13 mouse cellular contexts compared by ENCODE assay signal in genomic region chr5:122057622-122058021, GRCm38 (mm10). TPM values are rescaled to one million over a fixed set of nuclear protein-coding genes. Genes with fewer than 3 reads are reported as not detected.
A peak's percentile ranks its signal among the peaks of the same experiment; 100 is the strongest.
DNase-seq lines count a peak whose midpoint lies in the region; TF ChIP-seq lines count a peak whose summit lies in the region.
"Had no signal": no experiment of that assay in that cellular context is flagged by ENCODE, and none has a peak within 500 bp of the region (broad histone marks: within the 10 kb centered on the region; RNA-seq: fewer than 3 reads in every experiment).

No protein-coding gene starts in this region.

- H3K27me3 ChIP-seq in CH12.LX (replicated peaks): peaks cover 76% of the 10 kb centered on the region
- H3K27me3 ChIP-seq: forebrain, embryonic 13.5 days had no signal

- H3K4me1 ChIP-seq in lung, adult 2 months (ENCODE audit: control insufficient read depth, insufficient read depth, low read length): peaks cover 4% of the 10 kb centered on the region; the same call in 1 of the 2 replicates
- H3K4me1 ChIP-seq in CH12.LX (ENCODE audit: control insufficient read depth in 1 of 2, insufficient read depth in 2 of 2): peaks cover 0 to 7% of the 10 kb centered on the region in 2 experiments; a peak in 2 of 4 replicates
- peaks cover under 1% of the 10 kb centered on the region; the same call in 1 of the 2 replicates for H3K4me1 ChIP-seq in cortical plate, adult 2 months (ENCODE audit: control insufficient read depth, insufficient read depth, low read length)

- H3K9me3 ChIP-seq in CH12.LX (replicated peaks; ENCODE audit: low read length): peaks cover 14% of the 10 kb centered on the region
- H3K9me3 ChIP-seq: liver, embryonic 15.5 days had no signal

- no peak for DNase-seq in gastrocnemius, adult 2 months
- DNase-seq in gastrocnemius, postnatal 4 days (ENCODE audit: low spot score in 2 of 2): no peak
- DNase-seq in lung, adult 2 months: no peak
- no peak for DNase-seq in lung, postnatal 25 days (ENCODE audit: low spot score)
- no peak for DNase-seq in CH12.LX (ENCODE audit: extremely low read depth)
- DNase-seq in left cerebral cortex, adult 9 months (ENCODE audit: low spot score in 2 of 2): no peak
- no peak for DNase-seq in T-cell, adult 2 months (ENCODE audit: low spot score)
- DNase-seq: embryo, embryonic 11 days; layer of hippocampus, adult 9-11 months had no signal

- H3K9ac ChIP-seq in CH12.LX (ENCODE audit: insufficient read depth, low read depth): no peak overlapping the region
- H3K9ac ChIP-seq: forebrain, embryonic 13.5 days; heart, embryonic 13.5 days; liver, embryonic 15.5 days had no signal

- TF ChIP-seq RAD21 in CH12.LX (IDR thresholded peaks at IDR 0.05; ENCODE audit: low read depth, low read length): peak; percentile 32

- TF ChIP-seq POLR2A in lung, adult 2 months (IDR thresholded peaks at IDR 0.05; ENCODE audit: borderline replicate concordance, extremely low read depth, low read depth, low read length): no peak
- TF ChIP-seq POLR2A in CH12.LX (IDR thresholded peaks at IDR 0.05; ENCODE audit: low read depth, low read length): no peak
- TF ChIP-seq POLR2A in cortical plate, adult 2 months (IDR thresholded peaks at IDR 0.05; ENCODE audit: extremely low read depth, insufficient read depth, low read length): no peak

- no peak overlapping the region for H3K27ac ChIP-seq in gastrocnemius, adult 2 months
- H3K27ac ChIP-seq in CH12.LX (ENCODE audit: insufficient read depth, low read depth): no peak overlapping the region
- H3K27ac ChIP-seq in cortical plate, adult 2 months (ENCODE audit: insufficient read depth, low read length): no peak overlapping the region
- H3K27ac ChIP-seq: forebrain, embryonic 13.5 days; heart, embryonic 13.5 days; liver, embryonic 15.5 days had no signal

- no peaks in the 10 kb centered on the region for H3K79me2 ChIP-seq in CH12.LX (replicated peaks; ENCODE audit: control insufficient read depth, extremely low read depth, insufficient read depth, poor library complexity, severe bottlenecking)

- TF ChIP-seq CTCF in gastrocnemius, adult 2 months (IDR thresholded peaks at IDR 0.05): peak; percentile 75
- peak; percentile 25 for TF ChIP-seq CTCF in lung, adult 2 months (IDR thresholded peaks at IDR 0.05; ENCODE audit: insufficient read depth, low read length)
- TF ChIP-seq CTCF in CH12.LX (conservative IDR thresholded peaks at IDR 0.05 in 1 of 2, IDR thresholded peaks at IDR 0.05 in 1 of 2; ENCODE audit: low read depth in 2 of 2, low read length in 2 of 2): peak; percentile 53 to 64
- TF ChIP-seq CTCF in cortical plate, adult 2 months (IDR thresholded peaks at IDR 0.05; ENCODE audit: extremely low read depth, insufficient read depth, low read length): peak; percentile 16; the same call in 1 of the 2 replicates

- no peak for TF ChIP-seq EP300 in CH12.LX (IDR thresholded peaks at IDR 0.05; ENCODE audit: low read length)

- WGBS in lung, adult 2 months: 66% methylated on average over 6 of the region's 6 CpGs

- dilution Hi-C loops in CH12.LX (cut with MboI; ENCODE audit: extremely low pct_ligation_motif_present, extremely low pct_unique_long_range_greater_than_20kb, low sequenced_read_pairs): no loop called here

- no peaks in the 10 kb centered on the region for H3K36me3 ChIP-seq in CH12.LX (replicated peaks in 1 of 2; ENCODE audit: control insufficient read depth in 1 of 2, insufficient read depth in 1 of 2, low read length in 1 of 2)
- H3K36me3 ChIP-seq: heart, embryonic 13.5 days; liver, embryonic 15.5 days had no signal

- intact Hi-C loops in gastrocnemius, adult 2 months (cut with DNase I): loop anchor here (2.0 to 5.0 kb wide), 2 partner anchors 115 to 165 kb away; no protein-coding TSS in a partner anchor

- no peak overlapping the region for H3K4me2 ChIP-seq in CH12.LX (ENCODE audit: insufficient read depth, low read depth, poor library complexity, severe bottlenecking)
- H3K4me2 ChIP-seq: forebrain, embryonic 13.5 days; heart, embryonic 13.5 days; liver, embryonic 15.5 days had no signal

- in situ Hi-C loops in CH12.LX (cut with MboI; ENCODE audit: low pct_ligation_motif_present, low pct_unique_long_range_greater_than_20kb, low sequenced_read_pairs): no loop called here

- no peak overlapping the region for H3K4me3 ChIP-seq in gastrocnemius, adult 2 months
- no peak overlapping the region for H3K4me3 ChIP-seq in lung, adult 2 months (replicated peaks; ENCODE audit: extremely low read depth, low read depth, low read length)
- no peak overlapping the region for H3K4me3 ChIP-seq in CH12.LX (replicated peaks in 1 of 3; ENCODE audit: low read depth in 2 of 3, low read length in 2 of 3, poor library complexity in 1 of 3)
- H3K4me3 ChIP-seq in cortical plate, adult 2 months (ENCODE audit: insufficient read depth, low read length): no peak overlapping the region
- H3K4me3 ChIP-seq: forebrain, embryonic 13.5 days; heart, embryonic 13.5 days; liver, embryonic 15.5 days had no signal

TF ChIP-seq in CH12.LX, 34 proteins besides CTCF, POLR2A, EP300 and RAD21:
- TF ChIP-seq USF2 (conservative IDR thresholded peaks at IDR 0.05; ENCODE audit: low read depth, low read length): no peak
- TF ChIP-seq RCOR1 (conservative IDR thresholded peaks at IDR 0.05; ENCODE audit: low read depth, low read length): no peak
- no peak for TF ChIP-seq ETS1 (conservative IDR thresholded peaks at IDR 0.05; ENCODE audit: low read depth, low read length)
- TF ChIP-seq E2F4 (IDR thresholded peaks at IDR 0.05; ENCODE audit: insufficient replicate concordance, low read depth, low read length): no peak
- no peak for TF ChIP-seq BHLHE40 (IDR thresholded peaks at IDR 0.05; ENCODE audit: low read depth, low read length)
- TF ChIP-seq NELFE (IDR thresholded peaks at IDR 0.05; ENCODE audit: low read depth, low read length): no peak
- no peak for TF ChIP-seq SIN3A (IDR thresholded peaks at IDR 0.05; ENCODE audit: low read length)

RNA-seq across cellular contexts. Expression of gene Cux2, which starts 7.7 kb away (rescaled TPM):
- 1 to 10 TPM; 3.9 to 6.0 TPM for total RNA-seq in gastrocnemius, adult 2 months (2021)
- 1 to 10 TPM; 1.3 to 2.1 TPM for total RNA-seq in gastrocnemius, postnatal 4 days (2021)
- polyA plus RNA-seq in lung, adult 2 months (2012; rRNA removed): 5.6 and 6.4 TPM in 2 replicates
- 0.17 TPM in 1 of 2 replicates, not detected in the other for total RNA-seq in CH12.LX (2012; rRNA removed)
- total RNA-seq in CH12.LX (2014; rRNA removed): not detected in 2 replicates
- polyA plus RNA-seq in CH12.LX (2012; ENCODE audit: insufficient read length, low read depth): not detected in 2 replicates
- 104 and 109 TPM in 2 replicates for polyA plus RNA-seq in cortical plate, adult 2 months (2012; rRNA removed)

RNA-seq across cellular contexts. Expression of gene Myl2, which starts 43.1 kb away (rescaled TPM):
- 1,000 to 10,000 TPM in 1 of 2 experiments, 100 to 1,000 TPM in 1; 776 to 2,566 TPM for total RNA-seq in gastrocnemius, adult 2 months (2021)
- total RNA-seq in gastrocnemius, postnatal 4 days (2021): 100 to 1,000 TPM; 652 to 792 TPM
- polyA plus RNA-seq in lung, adult 2 months (2012; rRNA removed): 0.37 TPM in 1 of 2 replicates, not detected in the other
- total RNA-seq in CH12.LX (2012; rRNA removed): not detected in 2 replicates
- total RNA-seq in CH12.LX (2014; rRNA removed): not detected in 2 replicates
- not detected in 2 replicates for polyA plus RNA-seq in CH12.LX (2012; ENCODE audit: insufficient read length, low read depth)
- polyA plus RNA-seq in cortical plate, adult 2 months (2012; rRNA removed): 2.3 and 2.4 TPM in 2 replicates

Comparison
In these comparisons a context has a peak if more than half of its experiments do, and no peak if none do; other contexts are left out.
1. CTCF ChIP-seq: peak in every context shown above with its lines; median percentile 75 in gastrocnemius, adult 2 months; 58 in CH12.LX; 25 in lung, adult 2 months; 16 in cortical plate, adult 2 months.
2. RNA of gene Myl2, which starts 43.1 kb away (total RNA-seq): 776 to 2,566 TPM in gastrocnemius, adult 2 months and 652 to 792 TPM in gastrocnemius, postnatal 4 days; not detected in CH12.LX; every median in the first group is over 100 times any median in the second.